Mouse (Mus musculus) forebrain, embryonic 14.5 days (tissue): ENCODE measurements around the gene Cd101. TPM values are rescaled to one million over a fixed set of nuclear protein-coding genes. Genes with fewer than 3 reads are reported as not detected.

Experiments
- ATAC-seq: fragments of 200-750 bp; cut with Nextera tagmentation; 2 replicates; pipeline ENCODE4 v1.8.0; 2017; ENCODE audit warnings: mild to moderate bottlenecking, moderate library complexity
- DNase-seq: peaks from one replicate; pipeline ENCODE4 v3.0.0-alpha.2; 2015; ENCODE audit warnings: low spot score
- H3K27ac ChIP-seq: fragments of 300-500 bp; sonication (generic); 2 replicates; pipeline ENCODE4 v1.5.1; 2014; ENCODE audit warnings: low read depth, mild to moderate bottlenecking, control low read depth, low read length, moderate library complexity
- H3K27me3 ChIP-seq: fragments of 300-500 bp; sonication (generic); replicated peaks from 2 replicates; pipeline ENCODE4 v1.6.1; 2014; ENCODE audit warnings: low read length, control low read depth, mixed read lengths; ENCODE audit not compliant: control insufficient read depth, insufficient read depth
- H3K36me3 ChIP-seq: fragments of 300-500 bp; sonication (generic); 2 replicates; pipeline ENCODE4 v1.6.1; 2014; ENCODE audit warnings: low read length, control low read depth; ENCODE audit not compliant: control insufficient read depth, insufficient read depth
- H3K4me1 ChIP-seq: fragments of 300-500 bp; sonication (generic); 2 replicates; pipeline ENCODE4 v1.6.1; 2014; ENCODE audit warnings: antibody characterized with exemption, low read length, control low read depth; ENCODE audit not compliant: control insufficient read depth, insufficient read depth
- H3K4me2 ChIP-seq: fragments of 300-500 bp; sonication (generic); 2 replicates; pipeline ENCODE4 v1.6.1; 2014; ENCODE audit warnings: mild to moderate bottlenecking, control low read depth, low read length
- H3K4me3 ChIP-seq: fragments of 300-500 bp; sonication (generic); 2 replicates; pipeline ENCODE4 v1.5.1; 2014; ENCODE audit warnings: low read depth, low read length, control low read depth
- H3K9ac ChIP-seq: fragments of 300-500 bp; sonication (generic); 2 replicates; pipeline ENCODE4 v1.6.1; 2014; ENCODE audit warnings: mild to moderate bottlenecking, low read length, control low read depth, moderate library complexity
- H3K9me3 ChIP-seq: fragments of 300-500 bp; sonication (generic); replicated peaks from 2 replicates; pipeline ENCODE4 v1.6.1; 2016; ENCODE audit warnings: low read length, control low read depth, mixed read lengths; ENCODE audit not compliant: control insufficient read depth
- WGBS: fragments of 180-500 bp; shearing (Covaris S2); extraction: QIAGEN DNeasy Blood & Tissue Kit; methylation state at CpG from one replicate; pipeline ENCODE4 v1.1.7; 2014; 5-methylcytosine and 5-hydroxymethylcytosine counted together
- polyA plus RNA-seq: library from polyadenylated mRNA; unstranded; fragments of >200 nt; fragmentation: Nextera tagmentation; extraction: Ambion mirVana; gene quantifications from 2 replicates; pipeline ENCODE4 v1.2.1, GENCODE M21; 2014

Gene Cd101
- polyA plus RNA-seq, 1 experiment from 2014 or later, result not detected

- DNase-seq (no peak), ATAC-seq (no peak)
- no peaks in the 10 kb centered on the region for H3K27me3 ChIP-seq
- H3K4me2 ChIP-seq, result no peak overlapping the region
- no peaks in the 10 kb centered on the region for H3K36me3 ChIP-seq
- peaks cover 3% of the 10 kb centered on the region; the same call in 1 of the 2 replicates for H3K4me1 ChIP-seq
- 82% methylated on average over 8 of the region's 8 CpGs for WGBS
- no peak overlapping the region for H3K4me3 ChIP-seq
- no peak overlapping the region for H3K27ac ChIP-seq
- no peak overlapping the region for H3K9ac ChIP-seq
- H3K9me3 ChIP-seq, result no peaks in the 10 kb centered on the region
Observed at GRCm38 (mm10) chr3:100979290-100979689, 50.1 kb downstream of the Cd101 start.

GRCm38 (mm10) chr3:100973906-100974305, 55.5 kb downstream of the Cd101 start:
- Histone ChIP-seq H3K9me3 (no peaks in the 10 kb centered on the region), H3K36me3 (no peaks in the 10 kb centered on the region), H3K9ac (no peak overlapping the region), H3K4me2 (no peak overlapping the region), H3K4me3 (no peak overlapping the region), H3K27ac (no peak overlapping the region), H3K4me1 (no peaks in the 10 kb centered on the region), H3K27me3 (no peaks in the 10 kb centered on the region)
- 2% methylated on average over 1 of the region's 1 CpGs for WGBS
- ATAC-seq, result no peak
- peak; percentile 87 for DNase-seq

GRCm38 (mm10) chr3:100969176-100969917, 60.0 kb downstream of the Cd101 start, which contains the start of gene Ttf2:
Ttf2 (minus strand) TSS chr3:100969663.
- Histone ChIP-seq H3K4me3 (peak within 1 kb of the TSS; percentile 49), H3K36me3 (no peaks in the 10 kb centered on the region), H3K4me1 (no peaks in the 10 kb centered on the region), H3K27me3 (no peaks in the 10 kb centered on the region), H3K9me3 (no peaks in the 10 kb centered on the region), H3K4me2 (peak within 1 kb of the TSS; percentile 66), H3K27ac (no peak within 1 kb of the TSS), H3K9ac (peak within 1 kb of the TSS; percentile 57)
- WGBS, result under 1% methylated on average over 40 of the region's 40 CpGs
- ATAC-seq (peak; percentile 99), DNase-seq (peak; percentile 96)

- peak; percentile 62; the same call in 1 of the 2 replicates for ATAC-seq
- DNase-seq, result peak; percentile 79
- 77% methylated on average over 14 of the region's 14 CpGs for WGBS
Observed at GRCm38 (mm10) chr3:100963849-100964542, 65.4 kb downstream of the Cd101 start.

GRCm38 (mm10) chr3:100961501-100961900, 67.9 kb downstream of the Cd101 start:
- WGBS, result 95% methylated on average over 7 of the region's 7 CpGs
- DNase-seq (no peak), ATAC-seq (no peak)
- peaks cover 42% of the 10 kb centered on the region for H3K36me3 ChIP-seq
- no peak overlapping the region for H3K4me3 ChIP-seq
- H3K9ac ChIP-seq, result no peak overlapping the region
- no peak overlapping the region for H3K4me2 ChIP-seq
- no peaks in the 10 kb centered on the region for H3K4me1 ChIP-seq
- no peaks in the 10 kb centered on the region for H3K9me3 ChIP-seq
- no peaks in the 10 kb centered on the region for H3K27me3 ChIP-seq
- H3K27ac ChIP-seq, result no peak overlapping the region

More at GRCm38 (mm10) chr3:100963849-100964542, 65.4 kb downstream of the Cd101 start:
- Histone ChIP-seq H3K27ac (no peak overlapping the region), H3K36me3 (peaks cover 27% of the 10 kb centered on the region), H3K4me2 (no peak overlapping the region), H3K4me3 (no peak overlapping the region), H3K9me3 (no peaks in the 10 kb centered on the region), H3K4me1 (no peaks in the 10 kb centered on the region), H3K9ac (no peak overlapping the region), H3K27me3 (no peaks in the 10 kb centered on the region)

GRCm38 (mm10) chr3:100961007-100961406, 68.3 kb downstream of the Cd101 start:
- H3K36me3 ChIP-seq, result peaks cover 43% of the 10 kb centered on the region
- no peaks in the 10 kb centered on the region for H3K4me1 ChIP-seq
- no peaks in the 10 kb centered on the region for H3K9me3 ChIP-seq
- no peak overlapping the region for H3K4me3 ChIP-seq
- no peak overlapping the region for H3K9ac ChIP-seq
- WGBS, result 90% methylated on average over 5 of the region's 5 CpGs
- ATAC-seq (no peak), DNase-seq (no peak)
- no peaks in the 10 kb centered on the region for H3K27me3 ChIP-seq
- H3K27ac ChIP-seq, result no peak overlapping the region
- H3K4me2 ChIP-seq, result no peak overlapping the region

GRCm38 (mm10) chr3:100954616-100955015, 74.7 kb downstream of the Cd101 start:
- H3K4me3 ChIP-seq, result no peak overlapping the region
- no peak for DNase-seq
- no peak for ATAC-seq

GRCm38 (mm10) chr3:100951531-100951930, 77.8 kb downstream of the Cd101 start:
- Histone ChIP-seq H3K9me3 (no peaks in the 10 kb centered on the region), H3K4me1 (no peaks in the 10 kb centered on the region), H3K4me3 (no peak overlapping the region), H3K9ac (no peak overlapping the region), H3K27me3 (no peaks in the 10 kb centered on the region), H3K4me2 (no peak overlapping the region), H3K36me3 (peaks cover 53% of the 10 kb centered on the region), H3K27ac (no peak overlapping the region)
- ATAC-seq (no peak), DNase-seq (no peak)
- WGBS, result 93% methylated on average over 4 of the region's 4 CpGs

More at GRCm38 (mm10) chr3:100954616-100955015, 74.7 kb downstream of the Cd101 start:
- Histone ChIP-seq H3K9ac (no peak overlapping the region), H3K4me2 (no peak overlapping the region), H3K9me3 (no peaks in the 10 kb centered on the region), H3K27me3 (no peaks in the 10 kb centered on the region), H3K4me1 (no peaks in the 10 kb centered on the region), H3K36me3 (peaks cover 54% of the 10 kb centered on the region), H3K27ac (no peak overlapping the region)

GRCm38 (mm10) chr3:100947286-100947685, 82.1 kb downstream of the Cd101 start:
- Histone ChIP-seq H3K9me3 (no peaks in the 10 kb centered on the region), H3K9ac (no peak overlapping the region), H3K4me1 (no peaks in the 10 kb centered on the region), H3K27ac (no peak overlapping the region), H3K27me3 (no peaks in the 10 kb centered on the region), H3K4me2 (no peak overlapping the region), H3K36me3 (peaks cover 62% of the 10 kb centered on the region), H3K4me3 (no peak overlapping the region)
- WGBS, result 94% methylated on average over 8 of the region's 8 CpGs
- ATAC-seq (no peak), DNase-seq (no peak)
